Mouse (Mus musculus): ENCODE measurements around the gene Baiap2. TPM values are rescaled to one million over a fixed set of nuclear protein-coding genes. Genes with fewer than 3 reads are reported as not detected.

The Baiap2 gene
- total RNA-seq, 2 experiments from 2014 or later = 220 to 272 TPM

- DNase-seq (ENCODE audit: low spot score in 2 of 2) = no peak
Measured at GRCm38 (mm10) chr11:119918521-119918920, 24.0 kb upstream of the Baiap2 start.

- DNase-seq (ENCODE audit: low spot score in 2 of 2) = no peak
Measured at GRCm38 (mm10) chr11:119919432-119919831, 23.1 kb upstream of the Baiap2 start.

- peak; percentile 73 to 80 for DNase-seq (ENCODE audit: low spot score in 2 of 2)
Measured at GRCm38 (mm10) chr11:119919897-119920296, 22.7 kb upstream of the Baiap2 start.

- no peak for DNase-seq (ENCODE audit: low spot score in 2 of 2)
Measured at GRCm38 (mm10) chr11:119920668-119921067, 21.9 kb upstream of the Baiap2 start.

GRCm38 (mm10) chr11:119925176-119925575 lies 17.4 kb upstream of the Baiap2 start:
- no peak for DNase-seq (ENCODE audit: low spot score in 2 of 2)

GRCm38 (mm10) chr11:119926762-119927161 lies 15.8 kb upstream of the Baiap2 start:
- DNase-seq (ENCODE audit: low spot score in 2 of 2) = no peak

- peak in 1 of 2 experiments; percentile 65 for DNase-seq (ENCODE audit: low spot score in 2 of 2)
Measured at GRCm38 (mm10) chr11:119928023-119928681, 14.4 kb upstream of the Baiap2 start.

GRCm38 (mm10) chr11:119929603-119930265 lies 12.8 kb upstream of the Baiap2 start:
- no peak for DNase-seq (ENCODE audit: low spot score in 2 of 2)

- no peak for DNase-seq (ENCODE audit: low spot score in 2 of 2)
Measured at GRCm38 (mm10) chr11:119931809-119932208, 10.8 kb upstream of the Baiap2 start.

GRCm38 (mm10) chr11:119933142-119933541 lies 9.4 kb upstream of the Baiap2 start:
- no peak for DNase-seq (ENCODE audit: low spot score in 2 of 2)

GRCm38 (mm10) chr11:119933819-119934583 lies 8.6 kb upstream of the Baiap2 start:
- no peak for DNase-seq (ENCODE audit: low spot score in 2 of 2)

GRCm38 (mm10) chr11:119934773-119935172 lies 7.8 kb upstream of the Baiap2 start:
- no peak for DNase-seq (ENCODE audit: low spot score in 2 of 2)

GRCm38 (mm10) chr11:119935457-119935856 lies 7.1 kb upstream of the Baiap2 start:
- peak; percentile 67 to 76 for DNase-seq (ENCODE audit: low spot score in 2 of 2)

GRCm38 (mm10) chr11:119936456-119936855 lies 6.1 kb upstream of the Baiap2 start:
- DNase-seq (ENCODE audit: low spot score in 2 of 2) = no peak

GRCm38 (mm10) chr11:119937216-119937615 lies 5.3 kb upstream of the Baiap2 start:
- peak; percentile 69 to 86 for DNase-seq (ENCODE audit: low spot score in 2 of 2)

GRCm38 (mm10) chr11:119937772-119938502 lies 4.6 kb upstream of the Baiap2 start:
- peak; percentile 64 to 71 for DNase-seq (ENCODE audit: low spot score in 2 of 2)

- DNase-seq (ENCODE audit: low spot score in 2 of 2) = no peak
Measured at GRCm38 (mm10) chr11:119939073-119939710, 3.4 kb upstream of the Baiap2 start.

- DNase-seq (ENCODE audit: low spot score in 2 of 2) = no peak
Measured at GRCm38 (mm10) chr11:119939711-119940106, 2.9 kb upstream of the Baiap2 start.

GRCm38 (mm10) chr11:119940142-119940541 lies 2.4 kb upstream of the Baiap2 start:
- peak in 1 of 2 experiments; percentile 44 for DNase-seq (ENCODE audit: low spot score in 2 of 2)

GRCm38 (mm10) chr11:119941794-119942193 lies 769 bp upstream of the Baiap2 start:
- no peak for DNase-seq (ENCODE audit: low spot score in 2 of 2)

All from left cerebral cortex, adult 18-20 months (tissue).